Mouse (Mus musculus) liver, adult 2 months (tissue): ENCODE data around the gene Ccnyl1.

ENCODE experiments used
- CTCF ChIP-seq: fragments of 200-500 bp; IDR thresholded peaks from 2 replicates; pipeline ENCODE4 v1.5.1; 2011; ENCODE audit warnings: low read depth, low read length, control low read depth
- POLR2A ChIP-seq: fragments of 200-500 bp; IDR thresholded peaks from 2 replicates; pipeline ENCODE4 v1.6.1; 2011; ENCODE audit warnings: low read length, control low read depth; ENCODE audit not compliant: insufficient read depth; ENCODE audit errors: extremely low read depth

- no peak for TF ChIP-seq POLR2A
- no peak for TF ChIP-seq CTCF
Measured at GRCm38 (mm10) chr1:64773305-64773704, 83.0 kb downstream of the Ccnyl1 start.
